Mouse (Mus musculus): ENCODE data around the gene Slc25a16. TPM values are rescaled to one million over a fixed set of nuclear protein-coding genes. Genes with fewer than 3 reads are reported as not detected.

The Slc25a16 gene
- total RNA-seq (2023) = 10 to 100 TPM; 11.9 to 16.9 TPM

GRCm38 (mm10) chr10:62919925-62920765 lies at the start of gene Slc25a16:
Gene Slc25a16 (plus strand): TSS chr10:62920633.

GRCm38 (mm10) chr10:62908896-62909295 lies 11.5 kb upstream of the Slc25a16 start, which contains the start of gene Tet1:
Gene Tet1 (minus strand): TSS chr10:62908996.

GRCm38 (mm10) chr10:62946738-62947471 lies 26.5 kb downstream of the Slc25a16 start, which contains the start of gene Dna2:
Gene Dna2 (plus strand): TSS chr10:62947026.

GRCm38 (mm10) chr10:62980039-62980954 lies 59.9 kb downstream of the Slc25a16 start, which contains the start of gene Rufy2:
Gene Rufy2 (plus strand): TSS chr10:62980223.

Other genes starting within 250 kb of the Slc25a16 start
- gene Stox1, start 194.5 kb upstream of the Slc25a16 start, total RNA-seq (2023) = not detected
- 100 to 1,000 TPM; 141 to 163 TPM for gene Ccar1, start 128.3 kb upstream of the Slc25a16 start, total RNA-seq (2023)
- 1 to 10 TPM; 8.2 to 8.4 TPM for gene Tet1, start 11.6 kb upstream of the Slc25a16 start, total RNA-seq (2023)
- 1 to 10 TPM; 2.4 to 2.9 TPM for gene Dna2, start 26.4 kb downstream of the Slc25a16 start, total RNA-seq (2023)
- 10 to 100 TPM; 39.3 to 41.5 TPM for gene Rufy2, start 59.6 kb downstream of the Slc25a16 start, total RNA-seq (2023)
- gene Hnrnph3, start 103.6 kb downstream of the Slc25a16 start, total RNA-seq (2023) = 100 to 1,000 TPM; 118 to 135 TPM
- gene Pbld2, start 103.7 kb downstream of the Slc25a16 start, total RNA-seq (2023) = 1 to 10 TPM; 1.1 to 1.3 TPM
- under 1 TPM; 0.30 to 0.44 TPM for gene Pbld1, start 139.5 kb downstream of the Slc25a16 start, total RNA-seq (2023)
- not detected for gene Atoh7, start 179.0 kb downstream of the Slc25a16 start, total RNA-seq (2023)